Mouse (Mus musculus): Measurements from ENCODE around the gene L3mbtl4. TPM values are rescaled to one million over a fixed set of nuclear protein-coding genes. Genes with fewer than 3 reads are reported as not detected.

The L3mbtl4 gene
- polyA plus RNA-seq, 1 experiment from 2014 or later = 0.08 TPM

DNA sequence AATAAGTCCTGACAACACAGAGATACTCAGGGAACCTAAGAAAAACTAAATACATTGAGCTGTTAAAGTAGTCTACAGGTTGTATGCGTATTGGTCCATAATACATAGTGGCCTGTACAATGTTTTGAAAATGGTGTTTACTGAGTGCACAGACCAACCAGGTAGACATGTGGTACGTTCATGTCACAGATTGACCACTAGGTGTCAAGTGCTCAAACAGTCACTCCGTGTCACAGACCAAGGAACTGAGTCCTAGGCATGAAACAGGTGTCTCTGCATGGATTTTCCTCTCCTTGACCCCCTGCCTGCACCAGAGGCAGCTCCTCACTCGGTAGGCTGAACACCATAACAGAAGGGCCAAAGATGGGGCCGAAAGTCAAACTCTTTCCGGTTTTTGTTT lies 366.6 kb downstream of the L3mbtl4 start:
- H3K27ac ChIP-seq (ENCODE audit: low read length) = no peak overlapping the region
- H3K27me3 ChIP-seq (replicated peaks; ENCODE audit: insufficient read depth, low read length) = no peaks in the 10 kb centered on the region
- H3K4me1 ChIP-seq (ENCODE audit: insufficient read depth, low read depth, low read length) = no peaks in the 10 kb centered on the region
- no peak for TF ChIP-seq EP300 (IDR thresholded peaks at IDR 0.05)
- TF ChIP-seq CTCF (IDR thresholded peaks at IDR 0.05) = peak; percentile 23; the same call in 1 of the 2 replicates
- no peak for DNase-seq (ENCODE audit: low spot score)
- no peaks in the 10 kb centered on the region for H3K9me3 ChIP-seq (ENCODE audit: low read length)
- H3K4me2 ChIP-seq (replicated peaks; ENCODE audit: low read depth, low read length) = no peak overlapping the region
- H3K36me3 ChIP-seq (ENCODE audit: insufficient read depth, low read length) = no peaks in the 10 kb centered on the region
- no peak for ATAC-seq
- 68% methylated on average over 6 of the region's 6 CpGs for WGBS
- no peak overlapping the region for H3K4me3 ChIP-seq (ENCODE audit: low read depth, low read length)
- H3K9ac ChIP-seq (replicated peaks; ENCODE audit: low read depth) = no peak overlapping the region

DNA sequence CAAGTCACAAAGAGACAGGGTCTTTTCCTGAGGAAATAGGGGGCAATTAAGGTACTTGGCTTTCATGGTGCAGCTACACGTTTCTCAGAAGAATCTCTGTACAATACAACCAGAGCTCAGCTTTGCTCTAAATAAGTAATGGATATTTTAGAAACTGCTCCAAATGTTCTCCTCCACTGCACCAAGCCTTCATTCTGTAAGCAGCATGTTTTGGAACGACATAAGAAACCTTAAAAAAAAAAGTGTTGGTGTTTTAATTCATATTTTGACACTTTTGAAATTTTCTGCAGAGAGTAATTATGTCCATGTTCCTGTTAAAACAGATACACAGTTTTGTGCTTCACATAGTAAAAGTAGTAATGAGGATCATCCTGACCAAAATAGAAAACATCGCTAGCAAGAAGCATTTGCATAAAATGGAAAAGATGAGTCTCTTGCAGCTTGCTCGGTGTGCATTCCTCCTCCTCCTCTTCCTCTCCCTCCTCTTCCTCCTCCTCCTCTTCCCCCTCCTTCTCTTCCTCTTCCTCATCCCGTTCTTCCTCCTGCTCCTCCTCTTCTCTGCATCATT lies 369.0 kb downstream of the L3mbtl4 start:
- TF ChIP-seq CTCF (IDR thresholded peaks at IDR 0.05) (no peak), EP300 (IDR thresholded peaks at IDR 0.05) (no peak)
- Histone ChIP-seq H3K4me2 (replicated peaks; ENCODE audit: low read depth, low read length) (no peak overlapping the region), H3K9me3 (ENCODE audit: low read length) (no peaks in the 10 kb centered on the region), H3K9ac (replicated peaks; ENCODE audit: low read depth) (no peak overlapping the region), H3K36me3 (ENCODE audit: insufficient read depth, low read length) (no peaks in the 10 kb centered on the region), H3K27me3 (replicated peaks; ENCODE audit: insufficient read depth, low read length) (no peaks in the 10 kb centered on the region), H3K4me3 (ENCODE audit: low read depth, low read length) (no peak overlapping the region), H3K27ac (ENCODE audit: low read length) (no peak overlapping the region), H3K4me1 (ENCODE audit: insufficient read depth, low read depth, low read length) (no peaks in the 10 kb centered on the region)
- DNase-seq (ENCODE audit: low spot score) (no peak), ATAC-seq (no peak)
- 63% methylated on average over 5 of the region's 5 CpGs for WGBS

DNA sequence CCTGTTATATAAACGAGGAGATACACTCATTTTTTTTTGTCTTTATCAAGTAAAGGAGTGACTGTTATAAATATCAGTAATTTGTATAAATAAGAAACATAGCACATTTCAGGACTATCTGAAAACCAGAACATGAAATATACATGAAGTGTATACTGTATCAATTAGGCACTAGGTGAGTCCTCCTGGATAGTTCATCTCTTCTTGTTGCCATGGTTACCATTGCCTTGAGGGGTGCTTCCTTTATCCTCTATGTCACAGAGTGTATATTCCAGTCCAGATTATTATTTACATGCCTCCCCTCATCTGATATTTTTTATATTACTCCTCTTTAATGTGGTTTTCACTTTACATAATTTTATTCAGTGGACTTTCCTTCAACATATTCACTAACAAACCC lies 392.9 kb downstream of the L3mbtl4 start:
- H3K4me3 ChIP-seq (ENCODE audit: low read depth, low read length) = no peak overlapping the region
- ATAC-seq = no peak
- H3K4me2 ChIP-seq (replicated peaks; ENCODE audit: low read depth, low read length) = no peak overlapping the region
- H3K9ac ChIP-seq (replicated peaks; ENCODE audit: low read depth) = no peak overlapping the region
- no peak for DNase-seq (ENCODE audit: low spot score)
- H3K9me3 ChIP-seq (ENCODE audit: low read length) = no peaks in the 10 kb centered on the region
- no peak overlapping the region for H3K27ac ChIP-seq (ENCODE audit: low read length)
- WGBS = 43% methylated on average over 1 of the region's 1 CpGs
- H3K27me3 ChIP-seq (replicated peaks; ENCODE audit: insufficient read depth, low read length) = no peaks in the 10 kb centered on the region
- H3K4me1 ChIP-seq (ENCODE audit: insufficient read depth, low read depth, low read length) = no peaks in the 10 kb centered on the region
- no peaks in the 10 kb centered on the region for H3K36me3 ChIP-seq (ENCODE audit: insufficient read depth, low read length)
- TF ChIP-seq CTCF (IDR thresholded peaks at IDR 0.05) = no peak
- no peak for TF ChIP-seq EP300 (IDR thresholded peaks at IDR 0.05)

DNA sequence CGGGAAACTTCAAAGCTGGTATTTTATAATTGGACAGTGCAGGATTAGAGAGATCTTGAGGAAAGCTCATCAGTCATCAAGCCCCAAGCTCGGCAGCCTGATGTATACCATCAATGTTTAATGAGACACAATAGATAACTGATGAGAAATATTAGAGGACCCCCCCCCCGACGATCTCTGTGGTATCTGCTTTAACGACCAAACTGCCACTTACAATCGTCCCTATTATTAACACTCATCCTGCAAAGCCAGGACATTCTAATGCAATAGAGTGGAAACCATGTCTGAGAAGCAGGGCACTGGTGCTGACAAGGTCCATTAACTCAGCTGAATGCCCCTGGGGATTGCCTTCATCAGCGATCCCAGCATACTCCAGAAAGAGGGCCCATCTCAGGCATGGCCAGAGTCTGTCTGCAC lies 398.5 kb downstream of the L3mbtl4 start:
- H3K9me3 ChIP-seq (ENCODE audit: low read length) = no peaks in the 10 kb centered on the region
- no peaks in the 10 kb centered on the region for H3K36me3 ChIP-seq (ENCODE audit: insufficient read depth, low read length)
- ATAC-seq (no peak), DNase-seq (ENCODE audit: low spot score) (no peak)
- H3K4me1 ChIP-seq (ENCODE audit: insufficient read depth, low read depth, low read length) = no peaks in the 10 kb centered on the region
- H3K27ac ChIP-seq (ENCODE audit: low read length) = no peak overlapping the region
- 66% methylated on average over 7 of the region's 7 CpGs for WGBS
- no peak overlapping the region for H3K4me2 ChIP-seq (replicated peaks; ENCODE audit: low read depth, low read length)
- H3K4me3 ChIP-seq (ENCODE audit: low read depth, low read length) = no peak overlapping the region
- no peak for TF ChIP-seq CTCF (IDR thresholded peaks at IDR 0.05)
- no peak for TF ChIP-seq EP300 (IDR thresholded peaks at IDR 0.05)
- H3K9ac ChIP-seq (replicated peaks; ENCODE audit: low read depth) = no peak overlapping the region
- no peaks in the 10 kb centered on the region for H3K27me3 ChIP-seq (replicated peaks; ENCODE audit: insufficient read depth, low read length)

DNA sequence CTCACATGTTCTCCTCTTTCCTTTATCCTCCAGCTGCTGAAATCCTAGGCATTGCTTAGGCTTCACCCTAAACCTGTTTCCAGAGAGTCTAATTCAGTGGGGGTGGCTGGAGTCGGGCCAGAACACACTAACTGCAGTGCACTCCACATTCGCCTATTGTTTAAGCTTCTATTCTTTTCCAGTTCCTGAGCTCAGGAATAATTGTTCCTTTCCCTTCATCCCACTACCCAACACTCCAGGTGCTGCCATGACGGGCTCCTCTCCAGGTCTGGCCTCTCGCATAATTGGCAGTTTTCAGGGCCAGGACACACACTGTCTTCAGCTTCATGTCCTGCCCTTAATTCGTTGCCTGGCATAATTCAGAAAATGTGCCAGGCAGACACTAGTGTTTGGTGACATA lies 437.1 kb downstream of the L3mbtl4 start:
- no peaks in the 10 kb centered on the region for H3K27me3 ChIP-seq (replicated peaks; ENCODE audit: insufficient read depth, low read length)
- no peak for TF ChIP-seq EP300 (IDR thresholded peaks at IDR 0.05)
- no peak for TF ChIP-seq CTCF (IDR thresholded peaks at IDR 0.05)
- DNase-seq (ENCODE audit: low spot score) (no peak), ATAC-seq (no peak)
- no peak overlapping the region for H3K4me3 ChIP-seq (ENCODE audit: low read depth, low read length)
- no peak overlapping the region for H3K27ac ChIP-seq (ENCODE audit: low read length)
- H3K9ac ChIP-seq (replicated peaks; ENCODE audit: low read depth) = no peak overlapping the region
- H3K4me1 ChIP-seq (ENCODE audit: insufficient read depth, low read depth, low read length) = no peaks in the 10 kb centered on the region
- H3K9me3 ChIP-seq (ENCODE audit: low read length) = no peaks in the 10 kb centered on the region
- WGBS = 57% methylated on average over 5 of the region's 5 CpGs
- no peaks in the 10 kb centered on the region for H3K36me3 ChIP-seq (ENCODE audit: insufficient read depth, low read length)
- no peak overlapping the region for H3K4me2 ChIP-seq (replicated peaks; ENCODE audit: low read depth, low read length)

DNA sequence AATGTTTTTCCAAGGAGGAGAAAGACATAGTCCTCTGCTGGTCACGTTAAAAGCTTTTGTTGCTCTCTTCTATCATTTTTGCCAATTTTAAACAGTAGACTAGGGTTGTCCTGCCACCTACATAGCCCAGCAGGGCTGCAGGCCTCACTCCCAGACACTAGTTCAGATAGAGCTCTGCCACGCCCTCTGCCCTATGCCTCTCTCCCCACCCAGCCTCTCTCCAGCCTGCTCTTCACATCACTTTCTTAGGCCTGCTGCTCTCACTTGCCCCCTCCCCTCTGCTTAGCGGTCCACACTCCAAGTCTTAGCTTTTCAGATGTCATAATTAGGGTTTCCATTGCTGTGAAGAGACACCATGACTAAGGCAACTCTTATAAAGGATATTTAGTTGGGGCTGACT lies 437.8 kb downstream of the L3mbtl4 start:
- Histone ChIP-seq H3K36me3 (ENCODE audit: insufficient read depth, low read length) (no peaks in the 10 kb centered on the region), H3K4me2 (replicated peaks; ENCODE audit: low read depth, low read length) (no peak overlapping the region), H3K27ac (ENCODE audit: low read length) (no peak overlapping the region), H3K9ac (replicated peaks; ENCODE audit: low read depth) (no peak overlapping the region), H3K4me3 (ENCODE audit: low read depth, low read length) (no peak overlapping the region), H3K27me3 (replicated peaks; ENCODE audit: insufficient read depth, low read length) (no peaks in the 10 kb centered on the region), H3K4me1 (ENCODE audit: insufficient read depth, low read depth, low read length) (no peaks in the 10 kb centered on the region), H3K9me3 (ENCODE audit: low read length) (no peaks in the 10 kb centered on the region)
- WGBS = 65% methylated on average over 3 of the region's 3 CpGs
- ATAC-seq (no peak), DNase-seq (ENCODE audit: low spot score) (no peak)
- TF ChIP-seq EP300 (IDR thresholded peaks at IDR 0.05) = no peak
- TF ChIP-seq CTCF (IDR thresholded peaks at IDR 0.05) = no peak

DNA sequence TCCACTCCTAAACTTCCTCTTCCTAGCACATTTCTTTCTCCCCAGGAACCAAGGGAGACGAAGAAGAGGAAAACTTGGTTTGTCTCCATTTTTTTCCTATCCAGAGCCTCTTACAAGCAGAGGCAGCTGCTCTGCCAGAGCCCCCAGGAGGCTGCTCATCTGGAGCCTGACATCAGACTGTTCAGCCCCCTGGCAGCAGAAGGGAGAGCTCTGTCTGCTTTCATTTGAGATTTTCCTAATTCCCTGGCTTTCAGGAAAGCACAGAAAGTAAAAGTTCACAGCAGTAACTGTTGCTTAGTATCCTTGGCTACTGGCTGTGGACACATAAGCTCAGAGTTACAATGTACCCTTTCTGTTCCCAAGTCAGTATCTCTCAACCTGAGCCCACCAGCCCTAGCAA lies 474.7 kb downstream of the L3mbtl4 start:
- DNase-seq (ENCODE audit: low spot score) (no peak), ATAC-seq (no peak)
- H3K4me3 ChIP-seq (ENCODE audit: low read depth, low read length) = no peak overlapping the region
- H3K9ac ChIP-seq (replicated peaks; ENCODE audit: low read depth) = no peak overlapping the region
- 27% methylated on average over 1 of the region's 1 CpGs for WGBS
- no peak overlapping the region for H3K27ac ChIP-seq (ENCODE audit: low read length)
- no peak for TF ChIP-seq CTCF (IDR thresholded peaks at IDR 0.05)
- no peak for TF ChIP-seq EP300 (IDR thresholded peaks at IDR 0.05)
- no peaks in the 10 kb centered on the region for H3K36me3 ChIP-seq (ENCODE audit: insufficient read depth, low read length)
- no peaks in the 10 kb centered on the region for H3K4me1 ChIP-seq (ENCODE audit: insufficient read depth, low read depth, low read length)
- H3K9me3 ChIP-seq (ENCODE audit: low read length) = no peaks in the 10 kb centered on the region
- H3K4me2 ChIP-seq (replicated peaks; ENCODE audit: low read depth, low read length) = no peak overlapping the region
- no peaks in the 10 kb centered on the region for H3K27me3 ChIP-seq (replicated peaks; ENCODE audit: insufficient read depth, low read length)

All from lung, postnatal 0 days (tissue).